Mouse (Mus musculus) midbrain, embryonic 16.5 days (tissue): ENCODE data around the gene Mapk6. TPM values are rescaled to one million over a fixed set of nuclear protein-coding genes. Genes with fewer than 3 reads are reported as not detected.
"Not testable (repeated sequence)": the region's sequence is repeated elsewhere in the genome, so short reads cannot be mapped to it uniquely, and the experiment has no call there.

Experiments
- ATAC-seq: fragments of 200-750 bp; cut with Nextera tagmentation; 2 replicates; pipeline ENCODE4 v1.8.0; 2017; ENCODE audit warnings: moderate TSS enrichment
- H3K27ac ChIP-seq: fragments of 300-500 bp; sonication (generic); 2 replicates; pipeline ENCODE4 v1.5.1; 2014; ENCODE audit warnings: mild to moderate bottlenecking, low read length, mixed read lengths
- H3K27me3 ChIP-seq: fragments of 300-500 bp; sonication (generic); 2 replicates; pipeline ENCODE4 v1.6.1; 2014; ENCODE audit warnings: low read depth, low read length, mixed read lengths; ENCODE audit not compliant: control insufficient read depth, insufficient read depth
- H3K36me3 ChIP-seq: fragments of 300-500 bp; sonication (generic); 2 replicates; pipeline ENCODE4 v1.6.1; 2014; ENCODE audit warnings: mild to moderate bottlenecking, low read length, moderate library complexity, mixed read lengths; ENCODE audit not compliant: control insufficient read depth, insufficient read depth
- H3K4me1 ChIP-seq: fragments of 300-500 bp; sonication (generic); 2 replicates; pipeline ENCODE4 v1.6.1; 2014; ENCODE audit warnings: mild to moderate bottlenecking, low read length, mixed read lengths; ENCODE audit not compliant: control insufficient read depth, insufficient read depth
- H3K4me2 ChIP-seq: fragments of 300-500 bp; sonication (generic); 2 replicates; pipeline ENCODE4 v1.6.1; 2014; ENCODE audit warnings: mild to moderate bottlenecking, low read length, mixed read lengths
- H3K4me3 ChIP-seq: fragments of 300-500 bp; sonication (generic); 2 replicates; pipeline ENCODE4 v1.5.1; 2014; ENCODE audit warnings: low read depth, mild to moderate bottlenecking, low read length, moderate library complexity, mixed read lengths
- H3K9ac ChIP-seq: fragments of 300-500 bp; sonication (generic); 2 replicates; pipeline ENCODE4 v1.6.1; 2014; ENCODE audit warnings: low read depth, low read length, mixed read lengths
- H3K9me3 ChIP-seq: fragments of 300-500 bp; sonication (generic); replicated peaks from 2 replicates; pipeline ENCODE4 v1.6.1; 2014; ENCODE audit warnings: mild to moderate bottlenecking, low read length, mixed read lengths; ENCODE audit not compliant: control insufficient read depth, poor library complexity, severe bottlenecking
- WGBS: fragments of 180-500 bp; shearing (Covaris S2); extraction: QIAGEN DNeasy Blood & Tissue Kit; methylation state at CpG from one replicate; pipeline ENCODE4 v1.1.7; 2014; 5-methylcytosine and 5-hydroxymethylcytosine counted together
- polyA plus RNA-seq: library from polyadenylated mRNA; unstranded; fragments of >200 nt; fragmentation: Nextera tagmentation; extraction: Ambion mirVana; gene quantifications from 2 replicates; pipeline ENCODE4 v1.2.1, GENCODE M21; 2015

Mapk6 gene
- polyA plus RNA-seq, 1 experiment from 2014 or later: 147 TPM

GRCm38 (mm10) chr9:75376428-75376827 is 33.4 kb downstream of the Mapk6 start:
- 62% methylated on average over 1 of the region's 1 CpGs for WGBS
- no peak for ATAC-seq

GRCm38 (mm10) chr9:75375606-75376005 is 34.2 kb downstream of the Mapk6 start:
- H3K9me3 ChIP-seq: no peaks in the 10 kb centered on the region
- no peaks in the 10 kb centered on the region for H3K36me3 ChIP-seq
- no peaks in the 10 kb centered on the region for H3K4me1 ChIP-seq
- no peak overlapping the region for H3K9ac ChIP-seq
- H3K4me3 ChIP-seq: no peak overlapping the region
- H3K4me2 ChIP-seq: no peak overlapping the region
- 92% methylated on average over 9 of the region's 9 CpGs for WGBS
- H3K27me3 ChIP-seq: no peaks in the 10 kb centered on the region
- no peak overlapping the region for H3K27ac ChIP-seq
- ATAC-seq: no peak

More at GRCm38 (mm10) chr9:75376428-75376827, 33.4 kb downstream of the Mapk6 start:
- Histone ChIP-seq H3K4me3 (no peak overlapping the region), H3K4me2 (no peak overlapping the region), H3K9me3 (no peaks in the 10 kb centered on the region), H3K9ac (no peak overlapping the region), H3K4me1 (no peaks in the 10 kb centered on the region), H3K36me3 (no peaks in the 10 kb centered on the region), H3K27ac (no peak overlapping the region), H3K27me3 (no peaks in the 10 kb centered on the region)

- Histone ChIP-seq H3K27ac (no peak overlapping the region), H3K9me3 (peaks cover 6% of the 10 kb centered on the region; the same call in 1 of the 2 replicates), H3K4me2 (no peak overlapping the region), H3K4me1 (no peaks in the 10 kb centered on the region), H3K36me3 (no peaks in the 10 kb centered on the region), H3K4me3 (no peak overlapping the region), H3K9ac (no peak overlapping the region), H3K27me3 (no peaks in the 10 kb centered on the region)
- 70% methylated on average over 3 of the region's 3 CpGs for WGBS
- no peak for ATAC-seq
These were observed 41.0 kb downstream of the Mapk6 start for GRCm38 (mm10) chr9:75368779-75369178.

GRCm38 (mm10) chr9:75366191-75366590 is 43.6 kb downstream of the Mapk6 start:
- Histone ChIP-seq H3K27me3 (no peaks in the 10 kb centered on the region), H3K4me1 (no peaks in the 10 kb centered on the region), H3K9ac (no peak overlapping the region), H3K9me3 (peaks cover 6% of the 10 kb centered on the region; the same call in 1 of the 2 replicates), H3K27ac (no peak overlapping the region), H3K36me3 (no peaks in the 10 kb centered on the region), H3K4me3 (no peak overlapping the region), H3K4me2 (no peak overlapping the region)
- no peak for ATAC-seq
- WGBS: 73% methylated on average over 5 of the region's 5 CpGs

GRCm38 (mm10) chr9:75365195-75365594 is 44.6 kb downstream of the Mapk6 start:
- no peak overlapping the region for H3K4me2 ChIP-seq
- ATAC-seq: no peak

GRCm38 (mm10) chr9:75363702-75364101 is 46.1 kb downstream of the Mapk6 start:
- not testable (repeated sequence) for H3K4me2 ChIP-seq, H3K36me3 ChIP-seq, H3K27ac ChIP-seq, H3K9me3 ChIP-seq, H3K4me3 ChIP-seq, H3K4me1 ChIP-seq, H3K27me3 ChIP-seq, H3K9ac ChIP-seq, ATAC-seq
- 67% methylated on average over 7 of the region's 7 CpGs for WGBS

More at GRCm38 (mm10) chr9:75365195-75365594, 44.6 kb downstream of the Mapk6 start:
- no peak overlapping the region for H3K4me3 ChIP-seq
- no peak overlapping the region for H3K9ac ChIP-seq
- H3K36me3 ChIP-seq: no peaks in the 10 kb centered on the region
- WGBS: 67% methylated on average over 4 of the region's 4 CpGs
- H3K27ac ChIP-seq: no peak overlapping the region
- peaks cover 3% of the 10 kb centered on the region; the same call in 1 of the 2 replicates for H3K9me3 ChIP-seq
- H3K4me1 ChIP-seq: no peaks in the 10 kb centered on the region
- H3K27me3 ChIP-seq: no peaks in the 10 kb centered on the region

- no peaks in the 10 kb centered on the region for H3K9me3 ChIP-seq
- WGBS: 90% methylated on average over 5 of the region's 5 CpGs
- H3K36me3 ChIP-seq: no peaks in the 10 kb centered on the region
- no peak overlapping the region for H3K9ac ChIP-seq
- no peak overlapping the region for H3K27ac ChIP-seq
- ATAC-seq: no peak
- no peak overlapping the region for H3K4me2 ChIP-seq
- H3K27me3 ChIP-seq: no peaks in the 10 kb centered on the region
- H3K4me1 ChIP-seq: no peaks in the 10 kb centered on the region
- no peak overlapping the region for H3K4me3 ChIP-seq
These were observed 46.8 kb downstream of the Mapk6 start for GRCm38 (mm10) chr9:75363001-75363400.

- no peak for ATAC-seq
- H3K4me3 ChIP-seq: no peak overlapping the region
These were observed 47.6 kb downstream of the Mapk6 start for GRCm38 (mm10) chr9:75362201-75362600.

GRCm38 (mm10) chr9:75361699-75362098 is 48.1 kb downstream of the Mapk6 start:
- WGBS: 34% methylated on average over 5 of the region's 5 CpGs
- Histone ChIP-seq H3K4me1 (no peaks in the 10 kb centered on the region), H3K9me3 (no peaks in the 10 kb centered on the region), H3K4me3 (no peak overlapping the region), H3K9ac (no peak overlapping the region), H3K36me3 (no peaks in the 10 kb centered on the region), H3K27me3 (no peaks in the 10 kb centered on the region), H3K4me2 (no peak overlapping the region), H3K27ac (no peak overlapping the region)
- no peak for ATAC-seq

More at GRCm38 (mm10) chr9:75362201-75362600, 47.6 kb downstream of the Mapk6 start:
- WGBS: 89% methylated on average over 4 of the region's 4 CpGs
- H3K27me3 ChIP-seq: no peaks in the 10 kb centered on the region
- no peaks in the 10 kb centered on the region for H3K36me3 ChIP-seq
- no peak overlapping the region for H3K4me2 ChIP-seq
- H3K4me1 ChIP-seq: no peaks in the 10 kb centered on the region
- no peak overlapping the region for H3K27ac ChIP-seq
- H3K9me3 ChIP-seq: no peaks in the 10 kb centered on the region
- no peak overlapping the region for H3K9ac ChIP-seq
